Mouse (Mus musculus) CH12.LX (cell line): ENCODE data around the gene Ak9.

Experiments
- CTCF ChIP-seq, 2 experiments: IDR thresholded peaks in 1 of 2; conservative IDR thresholded peaks in 1 of 2; 2 replicates each; pipeline ENCODE4 v1.5.1; 2011 to 2012; ENCODE audit warnings: low read depth in 2 of 2, low read length in 2 of 2, improper control_type of control experiment in 1 of 2, inconsistent platforms in 1 of 2, mild to moderate bottlenecking in 1 of 2, moderate library complexity in 1 of 2
- EP300 ChIP-seq: IDR thresholded peaks from 2 replicates; pipeline ENCODE4 v1.6.1; 2011; ENCODE audit warnings: low read length, improper control_type of control experiment
- MAX ChIP-seq: IDR thresholded peaks from 2 replicates; pipeline ENCODE4 v1.6.1; 2011; ENCODE audit warnings: low read length, improper control_type of control experiment
- MAZ ChIP-seq: IDR thresholded peaks from 2 replicates; pipeline ENCODE4 v1.6.1; 2012; ENCODE audit warnings: low read depth, mild to moderate bottlenecking, inconsistent platforms, low read length, improper control_type of control experiment, moderate library complexity
- NELFE ChIP-seq: IDR thresholded peaks from 2 replicates; pipeline ENCODE4 v1.6.1; 2011; ENCODE audit warnings: low read depth, low read length, improper control_type of control experiment
- POLR2A ChIP-seq: IDR thresholded peaks from 2 replicates; pipeline ENCODE4 v1.6.1; 2011; ENCODE audit warnings: low read depth, mild to moderate bottlenecking, improper control_type of control experiment, low read length
- RAD21 ChIP-seq: IDR thresholded peaks from 2 replicates; pipeline ENCODE4 v1.6.1; 2011; ENCODE audit warnings: low read depth, mild to moderate bottlenecking, low read length, improper control_type of control experiment, moderate library complexity
- USF2 ChIP-seq: conservative IDR thresholded peaks from 2 replicates; pipeline ENCODE4 v1.6.1; 2011; ENCODE audit warnings: low read depth, low read length, improper control_type of control experiment
- ZMIZ1 ChIP-seq: IDR thresholded peaks from 2 replicates; pipeline ENCODE4 v1.6.1; 2012; ENCODE audit warnings: low read depth, mild to moderate bottlenecking, inconsistent platforms, low read length, improper control_type of control experiment

GRCm38 (mm10) chr10:41452791-41453190 lies 149.0 kb downstream of the Ak9 start:
- TF ChIP-seq EP300 = no peak
- TF ChIP-seq CTCF (conservative IDR thresholded peaks at IDR 0.05 in 1 of 2, IDR thresholded peaks at IDR 0.05 in 1 of 2; ENCODE audit: low read depth in 2 of 2, low read length in 2 of 2) = no peak
- no peak for TF ChIP-seq ZMIZ1
- TF ChIP-seq POLR2A = no peak
- no peak for TF ChIP-seq MAX
- no peak for TF ChIP-seq MAZ
- no peak for TF ChIP-seq NELFE
- no peak for TF ChIP-seq USF2
- no peak for TF ChIP-seq RAD21
